Mouse (Mus musculus) limb, embryonic 13.5 days (tissue): ENCODE measurements around the gene Aim2. TPM values are rescaled to one million over a fixed set of nuclear protein-coding genes. Genes with fewer than 3 reads are reported as not detected.
A peak's percentile ranks its signal among the peaks of the same experiment; 100 is the strongest.

Experiments
- ATAC-seq: fragments of 200-750 bp; cut with Nextera tagmentation; 2 replicates; pipeline ENCODE4 v1.8.0; 2017; ENCODE audit warnings: low read depth, moderate number of reproducible peaks, moderate TSS enrichment; ENCODE audit not compliant: low FRiP score
- H3K27ac ChIP-seq: fragments of 300-500 bp; sonication (generic); 2 replicates; pipeline ENCODE4 v1.5.1; 2015; ENCODE audit warnings: inconsistent platforms, mild to moderate bottlenecking, moderate library complexity
- H3K27me3 ChIP-seq: fragments of 300-500 bp; sonication (generic); 2 replicates; pipeline ENCODE4 v1.6.1; 2015; ENCODE audit warnings: mild to moderate bottlenecking, inconsistent platforms
- H3K36me3 ChIP-seq: fragments of 300-500 bp; sonication (generic); 2 replicates; pipeline ENCODE4 v1.6.1; 2015; ENCODE audit warnings: inconsistent platforms, mild to moderate bottlenecking, moderate library complexity
- H3K4me1 ChIP-seq: fragments of 300-500 bp; sonication (generic); 2 replicates; pipeline ENCODE4 v1.6.1; 2015; ENCODE audit warnings: inconsistent platforms
- H3K4me2 ChIP-seq: fragments of 300-500 bp; sonication (generic); replicated peaks from 2 replicates; pipeline ENCODE4 v1.6.1; 2015; ENCODE audit warnings: inconsistent platforms, mild to moderate bottlenecking, moderate library complexity
- H3K4me3 ChIP-seq: fragments of 300-500 bp; sonication (generic); 2 replicates; pipeline ENCODE4 v1.5.1; 2015; ENCODE audit warnings: moderate library complexity, mild to moderate bottlenecking, inconsistent platforms
- H3K9ac ChIP-seq: fragments of 300-500 bp; sonication (generic); 2 replicates; pipeline ENCODE4 v1.6.1; 2015; ENCODE audit warnings: mild to moderate bottlenecking, inconsistent platforms
- H3K9me3 ChIP-seq: fragments of 300-500 bp; sonication (generic); 2 replicates; pipeline ENCODE4 v1.6.1; 2016; ENCODE audit warnings: inconsistent platforms
- WGBS: fragments of 180-500 bp; shearing (Covaris S2); methylation state at CpG from one replicate; pipeline ENCODE4 v1.1.7; 2015; 5-methylcytosine and 5-hydroxymethylcytosine counted together
- polyA plus RNA-seq: library from polyadenylated mRNA; unstranded; fragments of >200 nt; fragmentation: Nextera tagmentation; extraction: Ambion mirVana; gene quantifications from 2 replicates; pipeline ENCODE4 v1.2.1, GENCODE M21; 2015

The Aim2 gene
- polyA plus RNA-seq, 1 experiment from 2014 or later = 1.3 TPM

DNA sequence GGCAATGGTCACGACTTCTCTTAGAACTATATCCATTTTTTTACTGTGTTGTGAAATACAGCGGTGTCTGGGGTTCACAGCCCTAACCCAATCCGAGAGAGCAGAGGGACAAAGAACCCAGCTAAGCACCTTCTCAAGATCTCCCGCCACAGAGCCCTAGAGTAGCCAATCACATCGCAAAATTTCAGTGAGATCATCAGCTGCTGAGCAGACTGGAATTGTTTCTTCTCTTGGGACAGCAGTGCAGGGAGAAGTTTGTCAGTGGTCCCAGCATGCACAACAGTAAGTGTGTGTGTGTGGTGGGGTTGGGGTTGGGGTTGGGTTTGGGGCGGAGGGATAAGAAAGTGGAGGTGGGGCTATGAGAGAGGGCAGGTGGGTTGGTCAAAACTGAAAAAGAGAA is 733 bp upstream of the Aim2 start:
- Histone ChIP-seq H3K27me3 (0 out of 2 replicates have a peak, but pooled peaks cover 3% of the 10 kb centered on the region), H3K27ac (no peak overlapping the region), H3K9me3 (no peaks in the 10 kb centered on the region), H3K9ac (no peak overlapping the region), H3K36me3 (no peaks in the 10 kb centered on the region), H3K4me3 (peak overlapping the region; percentile 18), H3K4me1 (0 out of 2 replicates have a peak, but pooled peaks cover 10% of the 10 kb centered on the region), H3K4me2 (peak overlapping the region; percentile 53)
- ATAC-seq = peak; percentile 75
- 5% methylated on average over 6 of the region's 6 CpGs for WGBS

DNA sequence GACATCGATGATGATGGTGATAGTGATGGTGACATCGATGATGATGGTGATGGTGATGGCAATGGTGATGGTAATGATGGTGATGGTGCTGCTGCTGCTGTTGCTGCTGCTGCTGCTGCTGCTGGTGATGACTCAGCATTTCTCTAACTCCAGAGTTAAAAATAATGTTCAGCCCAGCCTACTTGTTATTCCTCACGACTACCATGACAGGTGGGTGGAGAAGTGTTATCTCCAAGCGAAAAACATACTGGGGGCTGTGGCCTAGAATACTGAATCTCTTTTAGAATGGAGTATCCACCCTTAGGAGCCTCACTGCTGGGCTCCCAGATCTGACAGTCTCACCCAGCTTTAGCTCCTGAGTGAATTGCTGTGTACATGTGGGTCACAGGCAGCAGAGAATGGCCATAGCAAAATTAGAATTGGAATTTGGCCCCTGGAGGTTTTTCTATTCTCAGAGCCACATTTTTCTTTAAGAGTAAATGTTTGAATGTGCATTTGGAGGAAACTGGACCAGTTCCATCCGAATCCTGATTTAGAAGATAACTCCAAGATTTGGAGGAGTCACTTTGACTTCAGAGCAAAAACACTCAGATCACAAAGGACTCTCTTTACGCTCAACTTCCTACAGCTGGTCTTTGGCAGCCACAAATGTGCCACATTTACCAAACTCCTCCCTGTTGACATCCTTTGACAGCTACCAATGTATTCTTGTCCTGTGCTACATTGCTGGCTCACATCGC is 4.6 kb downstream of the Aim2 start:
- H3K4me3 ChIP-seq = no peak overlapping the region
- H3K9ac ChIP-seq = no peak overlapping the region
- H3K4me2 ChIP-seq = no peak overlapping the region
- H3K36me3 ChIP-seq = no peaks in the 10 kb centered on the region
- H3K9me3 ChIP-seq = no peaks in the 10 kb centered on the region
- 0 out of 2 replicates have a peak, but pooled peaks cover 3% of the 10 kb centered on the region for H3K27me3 ChIP-seq
- ATAC-seq = no peak
- H3K27ac ChIP-seq = no peak overlapping the region
- 78% methylated on average over 7 of the region's 7 CpGs for WGBS
- H3K4me1 ChIP-seq = 0 out of 2 replicates have a peak, but pooled peaks cover 2% of the 10 kb centered on the region

DNA sequence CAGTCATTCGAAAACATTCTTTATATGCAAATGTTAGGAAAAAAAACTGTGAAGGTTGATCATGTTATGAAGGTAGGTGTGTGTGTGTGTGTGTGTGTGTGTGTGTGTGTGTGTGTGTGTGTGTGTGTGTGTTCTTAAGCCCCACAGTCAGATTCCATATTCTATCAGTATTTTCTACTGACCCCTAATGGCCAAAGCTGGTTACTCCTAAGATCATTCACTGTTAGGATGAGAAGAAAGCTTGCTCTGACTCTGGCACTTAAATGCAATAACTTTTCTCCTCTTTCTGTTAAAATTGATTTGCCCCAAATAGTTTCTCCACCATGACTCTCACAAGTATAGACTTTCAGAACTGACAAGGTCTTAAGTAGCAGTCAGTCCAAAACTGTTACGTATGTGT is 6.0 kb downstream of the Aim2 start:
- H3K9me3 ChIP-seq = no peaks in the 10 kb centered on the region
- no peak overlapping the region for H3K9ac ChIP-seq
- H3K4me1 ChIP-seq = no peaks in the 10 kb centered on the region
- no peak overlapping the region for H3K4me3 ChIP-seq
- H3K36me3 ChIP-seq = no peaks in the 10 kb centered on the region
- 89% methylated on average over 2 of the region's 2 CpGs for WGBS
- H3K4me2 ChIP-seq = no peak overlapping the region
- ATAC-seq = no peak
- H3K27me3 ChIP-seq = no peaks in the 10 kb centered on the region
- no peak overlapping the region for H3K27ac ChIP-seq

DNA sequence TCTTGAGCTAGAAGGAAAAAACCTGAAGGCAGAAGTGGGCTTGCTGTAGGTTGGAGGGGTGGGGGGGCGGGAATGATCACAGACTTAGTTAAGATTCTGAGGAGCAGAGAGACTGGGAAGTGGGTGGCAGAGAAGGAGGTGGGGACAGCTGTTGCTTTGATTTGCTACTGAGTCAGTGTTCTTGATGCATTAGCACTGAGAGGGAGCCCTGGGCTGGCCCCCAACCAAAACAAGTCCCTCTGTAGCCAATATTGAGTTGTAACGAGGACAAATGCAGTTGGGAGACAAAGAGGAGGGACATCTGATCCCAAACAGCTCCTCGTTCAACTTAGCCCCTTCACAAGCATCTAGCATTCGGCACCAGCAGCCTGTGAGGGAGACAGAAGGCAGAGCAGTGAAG is 7.1 kb downstream of the Aim2 start:
- ATAC-seq = no peak
- Histone ChIP-seq H3K27ac (no peak overlapping the region), H3K9me3 (no peaks in the 10 kb centered on the region), H3K9ac (no peak overlapping the region), H3K27me3 (no peaks in the 10 kb centered on the region), H3K4me1 (no peaks in the 10 kb centered on the region), H3K36me3 (no peaks in the 10 kb centered on the region), H3K4me2 (no peak overlapping the region), H3K4me3 (no peak overlapping the region)
- 41% methylated on average over 4 of the region's 4 CpGs for WGBS

DNA sequence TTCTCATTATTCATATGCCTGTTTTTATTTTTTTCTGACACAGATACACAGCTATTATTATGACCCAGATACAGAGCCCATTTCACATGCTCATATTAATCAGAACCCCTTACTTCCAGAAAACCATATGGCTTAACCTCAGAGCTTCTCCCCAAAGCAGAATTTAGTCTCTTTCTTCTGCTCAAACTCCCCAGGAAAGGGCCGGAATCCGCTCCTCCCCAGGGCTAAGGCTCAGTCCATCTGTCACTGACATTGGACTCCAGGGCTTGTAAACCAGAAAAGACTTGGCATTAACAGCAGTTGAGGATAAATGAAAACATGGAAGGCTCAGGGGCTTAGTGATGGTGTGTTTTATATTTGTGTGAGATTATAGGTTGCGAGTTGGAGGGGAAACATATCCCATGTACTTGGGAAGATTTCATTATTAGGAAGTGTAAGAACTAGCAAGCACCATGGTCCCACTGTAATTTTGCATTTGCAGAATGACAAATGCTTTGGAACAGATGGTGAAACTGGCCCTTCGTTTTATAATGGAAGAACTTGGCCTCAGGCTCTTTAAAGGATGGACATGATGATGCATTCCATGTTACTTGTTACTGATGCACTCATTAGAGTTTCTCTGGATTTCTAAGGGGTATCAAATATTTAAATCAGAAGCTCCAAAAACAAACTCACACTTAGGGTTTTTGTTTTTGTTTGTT is 9.1 kb downstream of the Aim2 start:
- 70% methylated on average over 4 of the region's 4 CpGs for WGBS
- Histone ChIP-seq H3K9ac (no peak overlapping the region), H3K4me2 (no peak overlapping the region), H3K4me1 (no peaks in the 10 kb centered on the region), H3K36me3 (no peaks in the 10 kb centered on the region), H3K27me3 (peaks cover 9% of the 10 kb centered on the region), H3K27ac (no peak overlapping the region), H3K4me3 (no peak overlapping the region), H3K9me3 (no peaks in the 10 kb centered on the region)
- ATAC-seq = no peak

DNA sequence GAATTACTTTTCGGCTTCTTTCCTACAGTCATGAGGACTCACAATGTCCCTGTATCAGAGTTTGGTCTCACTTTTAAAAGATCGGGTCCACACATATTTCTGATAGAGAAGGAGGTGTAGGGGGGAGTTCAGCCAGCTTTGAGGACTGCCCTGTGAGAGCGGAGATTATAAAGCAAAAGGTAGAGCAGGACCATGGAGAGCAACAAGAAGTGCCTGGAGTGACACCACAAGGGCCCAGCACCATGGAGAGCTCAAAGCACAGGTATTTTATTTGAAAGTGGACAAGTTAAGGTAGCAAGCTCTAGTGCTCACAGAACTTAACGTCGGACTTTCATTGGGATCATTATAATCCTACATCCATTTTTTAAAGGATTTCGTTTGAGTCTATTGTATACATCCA is 11.0 kb downstream of the Aim2 start:
- Histone ChIP-seq H3K9me3 (no peaks in the 10 kb centered on the region), H3K4me3 (no peak overlapping the region), H3K4me2 (no peak overlapping the region), H3K36me3 (no peaks in the 10 kb centered on the region), H3K27me3 (peaks cover 28% of the 10 kb centered on the region), H3K9ac (no peak overlapping the region), H3K4me1 (peaks cover 8% of the 10 kb centered on the region), H3K27ac (no peak overlapping the region)
- 23% methylated on average over 6 of the region's 6 CpGs for WGBS
- peak; percentile 64; the same call in 1 of the 2 replicates for ATAC-seq

DNA sequence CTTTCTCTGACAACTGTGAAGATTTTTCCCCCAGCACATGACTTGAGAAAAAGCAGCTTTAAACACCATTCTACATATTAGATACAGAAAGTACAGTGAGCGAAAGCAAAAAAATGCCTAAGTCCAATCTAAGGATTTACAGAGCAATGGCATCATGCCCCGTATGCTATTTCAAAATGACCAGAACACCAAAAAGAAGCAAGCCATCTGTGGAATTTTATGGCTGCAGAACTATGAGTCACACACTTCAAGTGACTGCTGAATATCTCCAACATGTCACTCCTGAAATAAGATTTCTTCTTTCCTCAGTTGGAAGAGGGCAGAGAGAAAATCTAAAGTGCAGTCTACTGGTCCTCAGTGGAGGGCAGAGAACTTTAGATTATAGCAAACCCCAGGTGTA is 12.8 kb downstream of the Aim2 start:
- 92% methylated on average over 2 of the region's 2 CpGs for WGBS
- H3K9me3 ChIP-seq = no peaks in the 10 kb centered on the region
- H3K27me3 ChIP-seq = peaks cover 46% of the 10 kb centered on the region
- H3K9ac ChIP-seq = no peak overlapping the region
- H3K36me3 ChIP-seq = no peaks in the 10 kb centered on the region
- ATAC-seq = no peak
- H3K27ac ChIP-seq = no peak overlapping the region
- peaks cover 22% of the 10 kb centered on the region for H3K4me1 ChIP-seq
- no peak overlapping the region for H3K4me2 ChIP-seq
- no peak overlapping the region for H3K4me3 ChIP-seq

DNA sequence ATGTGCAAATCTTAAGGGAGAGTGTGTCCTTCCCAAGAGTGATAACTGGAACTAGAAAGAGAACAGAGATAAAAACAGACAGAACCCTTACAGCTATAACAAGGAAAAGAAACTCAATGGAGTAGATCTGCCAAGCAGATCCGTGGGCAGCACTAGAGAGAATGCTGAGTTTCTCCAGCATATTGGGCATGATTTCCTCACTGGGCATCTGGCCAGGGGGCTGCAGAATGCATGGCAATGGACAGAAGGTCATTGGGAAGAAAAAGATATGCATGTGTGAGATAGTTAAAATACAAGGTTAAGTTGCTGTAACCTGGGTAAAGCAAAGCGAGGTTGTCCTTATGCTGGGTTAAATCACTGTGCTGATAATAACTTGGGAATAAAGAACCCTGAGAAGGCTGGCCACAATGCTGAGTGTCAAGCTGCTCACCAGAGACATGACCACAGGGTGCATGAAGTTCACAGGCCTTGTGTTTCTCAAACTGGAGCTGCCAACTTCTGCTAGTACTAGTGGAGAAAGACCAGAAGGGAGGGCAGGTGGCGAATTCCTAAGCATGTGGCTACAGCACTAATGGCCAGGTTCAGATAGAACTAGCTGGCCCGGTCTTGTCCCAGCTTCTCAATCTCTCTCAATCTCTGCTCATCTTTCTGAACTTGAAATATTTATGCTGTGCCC is 13.6 kb downstream of the Aim2 start:
- H3K4me2 ChIP-seq = no peak overlapping the region
- H3K9me3 ChIP-seq = no peaks in the 10 kb centered on the region
- 71% methylated on average over 4 of the region's 4 CpGs for WGBS
- H3K9ac ChIP-seq = no peak overlapping the region
- peaks cover 22% of the 10 kb centered on the region for H3K4me1 ChIP-seq
- H3K27ac ChIP-seq = no peak overlapping the region
- no peak overlapping the region for H3K4me3 ChIP-seq
- H3K36me3 ChIP-seq = no peaks in the 10 kb centered on the region
- peaks cover 53% of the 10 kb centered on the region for H3K27me3 ChIP-seq
- no peak for ATAC-seq

DNA sequence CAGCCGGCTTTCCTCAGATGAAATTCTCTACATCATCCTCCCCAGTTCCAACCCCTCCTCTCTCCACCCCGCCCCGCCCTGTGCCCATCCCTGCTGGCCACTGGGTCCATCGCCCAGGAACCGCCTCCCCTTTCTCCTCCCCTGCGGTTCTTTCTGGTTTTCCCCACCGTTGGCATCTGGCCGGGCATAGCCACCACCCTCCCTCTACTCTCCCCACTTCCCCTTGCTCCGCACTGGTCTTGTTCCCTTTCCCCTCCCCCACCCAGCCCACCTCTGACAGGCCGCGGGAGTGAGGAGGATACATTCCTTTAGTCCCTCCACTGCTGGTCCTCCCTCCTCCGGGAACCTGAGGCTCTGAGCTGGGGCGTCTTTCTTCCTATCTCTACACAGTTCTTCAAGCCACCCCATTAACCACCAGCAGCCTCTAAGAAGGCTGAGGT is 15.3 kb downstream of the Aim2 start:
- Histone ChIP-seq H3K9me3 (no peaks in the 10 kb centered on the region), H3K4me2 (peak overlapping the region; percentile 90; the same call in 1 of the 2 replicates), H3K36me3 (no peaks in the 10 kb centered on the region), H3K27ac (no peak overlapping the region), H3K9ac (no peak overlapping the region), H3K27me3 (peaks cover 68% of the 10 kb centered on the region), H3K4me3 (no peak overlapping the region), H3K4me1 (peaks cover 22% of the 10 kb centered on the region)
- under 1% methylated on average over 13 of the region's 13 CpGs for WGBS
- ATAC-seq = no peak

DNA sequence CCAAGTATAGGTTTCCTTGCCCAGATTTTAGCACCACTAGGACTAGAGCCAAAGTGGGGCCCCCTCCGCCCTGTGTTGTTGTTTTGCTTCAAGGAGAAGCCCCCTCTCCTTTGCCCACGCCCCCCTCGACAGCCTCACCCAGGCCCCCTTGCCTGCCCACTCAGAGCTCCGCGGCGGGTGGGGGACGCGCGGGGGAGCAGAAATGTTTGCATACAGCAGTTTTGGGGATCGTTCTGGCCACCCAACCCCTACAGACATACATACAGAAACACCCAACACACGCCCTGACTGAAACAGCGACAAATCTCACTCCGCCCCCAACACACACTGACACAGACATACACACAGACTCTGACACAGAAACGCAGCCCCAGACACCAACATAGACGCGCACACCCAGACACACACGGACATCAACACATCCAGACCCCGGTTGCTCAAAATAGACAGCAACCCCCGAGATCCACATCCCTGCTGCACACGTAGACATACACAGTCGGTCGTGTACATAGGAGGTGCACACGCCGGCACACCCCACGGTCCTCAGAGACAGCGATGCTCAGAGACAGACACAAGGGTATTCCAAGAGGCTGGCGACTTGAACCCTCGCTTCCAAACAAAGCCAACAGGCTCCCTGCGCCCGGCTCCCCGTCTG is 16.1 kb downstream of the Aim2 start:
- peak overlapping the region; percentile 53 for H3K4me3 ChIP-seq
- peak overlapping the region; percentile 59 for H3K9ac ChIP-seq
- peaks cover 22% of the 10 kb centered on the region for H3K4me1 ChIP-seq
- 0 out of 2 replicates have a peak, but pooled peaks have one; percentile 16 for ATAC-seq
- H3K4me2 ChIP-seq = peak overlapping the region; percentile 90
- no peak overlapping the region for H3K27ac ChIP-seq
- H3K27me3 ChIP-seq = peaks cover 68% of the 10 kb centered on the region
- H3K9me3 ChIP-seq = no peaks in the 10 kb centered on the region
- H3K36me3 ChIP-seq = no peaks in the 10 kb centered on the region
- WGBS = 1% methylated on average over 30 of the region's 31 CpGs

DNA sequence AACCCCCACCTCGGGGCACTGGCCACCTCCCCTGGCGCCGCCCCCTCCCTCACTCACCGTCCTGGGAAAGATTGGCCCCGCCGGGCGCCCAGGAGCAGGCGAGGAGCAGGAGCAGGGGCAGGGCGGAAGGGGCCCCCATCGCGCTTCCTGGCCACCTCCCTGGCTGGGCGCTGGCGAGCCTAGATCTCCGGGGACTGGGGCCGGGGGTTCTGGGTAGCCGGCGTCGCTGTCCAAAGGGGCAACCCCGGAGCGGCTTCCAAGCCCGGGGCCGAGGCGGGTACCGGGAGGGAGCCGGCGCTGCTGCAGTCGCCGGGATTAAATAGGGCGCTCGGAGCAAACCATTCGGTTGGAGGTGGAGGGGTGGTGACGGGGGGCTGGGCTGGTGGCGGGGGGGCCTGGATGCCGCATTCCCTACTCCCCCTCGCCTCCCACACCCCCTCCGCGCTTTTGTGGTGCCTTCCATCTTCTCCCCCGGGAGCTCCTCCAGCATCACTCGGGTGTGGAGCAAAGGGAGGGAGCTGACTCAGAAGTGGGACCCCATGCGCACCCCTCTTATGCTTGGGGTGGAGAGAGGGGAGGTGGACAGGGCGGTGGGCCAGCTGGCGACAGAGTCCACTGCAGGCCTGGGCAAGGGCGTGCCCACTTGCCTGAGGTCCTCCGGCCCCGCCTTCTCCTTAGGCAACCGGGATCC is 16.8 kb downstream of the Aim2 start, which contains the start of gene Cadm3:
Cadm3 (minus strand) TSS at position 340 of the 691 bp plus-strand sequence.
- ATAC-seq = peak; percentile 66
- H3K27ac ChIP-seq = no peak within 1 kb of the TSS
- H3K4me1 ChIP-seq = peaks cover 22% of the 10 kb centered on the region
- H3K36me3 ChIP-seq = no peaks in the 10 kb centered on the region
- H3K9ac ChIP-seq = peak within 1 kb of the TSS; percentile 59
- H3K4me3 ChIP-seq = peak within 1 kb of the TSS; percentile 53
- H3K27me3 ChIP-seq = peaks cover 68% of the 10 kb centered on the region
- under 1% methylated on average over 42 of the region's 46 CpGs for WGBS
- H3K4me2 ChIP-seq = peak within 1 kb of the TSS; percentile 90
- no peaks in the 10 kb centered on the region for H3K9me3 ChIP-seq
